Mouse (Mus musculus) embryonic facial prominence, embryonic 13.5 days (tissue): ENCODE data around the gene Olfr292. TPM values are rescaled to one million over a fixed set of nuclear protein-coding genes. Genes with fewer than 3 reads are reported as not detected.

Experiments
- ATAC-seq: fragments of 200-750 bp; cut with Nextera tagmentation; 2 replicates; pipeline ENCODE4 v1.8.0; 2017; ENCODE audit warnings: low read depth; ENCODE audit not compliant: insufficient number of reproducible peaks, insufficient read depth, low FRiP score, low TSS enrichment
- H3K27ac ChIP-seq: fragments of 300-500 bp; sonication (generic); 2 replicates; pipeline ENCODE4 v1.5.1; 2015; ENCODE audit warnings: moderate library complexity, mild to moderate bottlenecking, inconsistent platforms
- H3K27me3 ChIP-seq: fragments of 300-500 bp; sonication (generic); 2 replicates; pipeline ENCODE4 v1.6.1; 2015; ENCODE audit warnings: mild to moderate bottlenecking, inconsistent platforms
- H3K36me3 ChIP-seq: fragments of 300-500 bp; sonication (generic); 2 replicates; pipeline ENCODE4 v1.6.1; 2015; ENCODE audit warnings: mild to moderate bottlenecking, inconsistent platforms
- H3K4me1 ChIP-seq: fragments of 300-500 bp; sonication (generic); 2 replicates; pipeline ENCODE4 v1.6.1; 2015; ENCODE audit warnings: inconsistent platforms
- H3K4me2 ChIP-seq: fragments of 300-500 bp; sonication (generic); 2 replicates; pipeline ENCODE4 v1.6.1; 2015; ENCODE audit warnings: moderate library complexity, mild to moderate bottlenecking, inconsistent platforms
- H3K4me3 ChIP-seq: fragments of 300-500 bp; sonication (generic); 2 replicates; pipeline ENCODE4 v1.5.1; 2015; ENCODE audit warnings: mild to moderate bottlenecking, inconsistent platforms
- H3K9ac ChIP-seq: fragments of 300-500 bp; sonication (generic); 2 replicates; pipeline ENCODE4 v1.6.1; 2015; ENCODE audit warnings: mild to moderate bottlenecking, inconsistent platforms
- H3K9me3 ChIP-seq: fragments of 300-500 bp; sonication (generic); 2 replicates; pipeline ENCODE4 v1.6.1; 2016; ENCODE audit warnings: inconsistent platforms
- WGBS: fragments of 180-500 bp; shearing (Covaris S2); methylation state at CpG from one replicate; pipeline ENCODE4 v1.1.7; 2015; ENCODE audit warnings: mixed read lengths; 5-methylcytosine and 5-hydroxymethylcytosine counted together
- polyA plus RNA-seq: library from polyadenylated mRNA; unstranded; fragments of >200 nt; fragmentation: Nextera tagmentation; extraction: Ambion mirVana; gene quantifications from 2 replicates; pipeline ENCODE4 v1.2.1, GENCODE M21; 2015

The Olfr292 gene
- polyA plus RNA-seq, result not detected in 2 replicates

DNA sequence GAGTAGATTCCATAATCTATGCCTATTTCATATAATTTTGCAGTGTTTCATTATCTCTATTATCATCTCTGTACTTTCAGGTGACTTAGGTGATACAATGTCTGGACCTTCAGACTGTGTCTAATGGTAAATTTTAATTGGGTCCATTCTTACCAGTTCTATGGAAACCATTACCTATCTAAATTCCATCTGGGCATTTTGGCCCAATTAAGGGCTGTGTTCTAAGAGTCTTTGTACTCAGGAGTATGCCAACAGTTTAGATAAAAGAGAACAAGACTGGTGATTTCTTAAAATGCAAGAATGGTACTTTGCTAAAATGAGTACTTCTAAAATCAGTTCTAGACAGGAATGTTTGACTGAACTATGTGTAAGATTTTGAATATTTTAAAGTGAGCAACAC is at the start of gene Olfr292:
Olfr292 (plus strand) TSS at position 301 of the 400 bp plus-strand sequence.
- Histone ChIP-seq H3K9me3 (no peaks in the 10 kb centered on the region), H3K4me1 (no peaks in the 10 kb centered on the region), H3K4me2 (no peak within 1 kb of the TSS), H3K9ac (no peak within 1 kb of the TSS), H3K27ac (no peak within 1 kb of the TSS), H3K27me3 (no peaks in the 10 kb centered on the region), H3K36me3 (no peaks in the 10 kb centered on the region), H3K4me3 (no peak within 1 kb of the TSS)
- no peak for ATAC-seq

DNA sequence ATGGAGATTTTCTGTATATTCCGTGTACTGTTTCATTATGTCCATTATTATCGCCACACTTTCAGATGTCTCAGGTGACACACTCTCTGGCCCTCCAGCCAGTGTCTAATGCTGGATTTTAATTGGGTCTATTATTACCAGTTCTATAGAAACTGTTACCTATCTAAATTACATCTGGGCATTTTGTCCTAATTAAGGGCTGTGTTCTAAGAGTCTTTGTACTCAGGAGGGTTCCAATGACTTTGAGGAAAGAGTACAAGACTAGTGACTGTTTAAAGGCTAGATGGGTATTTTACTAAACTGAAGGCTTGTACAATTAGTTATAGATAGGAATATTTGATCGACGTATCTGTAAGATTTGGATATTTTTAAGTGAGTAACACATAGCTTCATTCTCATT is 39.4 kb upstream of the Olfr292 start, which contains the start of gene Olfr293:
Olfr293 (plus strand) TSS at position 301 of the 400 bp plus-strand sequence.
- Histone ChIP-seq H3K27ac (no peak within 1 kb of the TSS), H3K9me3 (no peaks in the 10 kb centered on the region), H3K36me3 (no peaks in the 10 kb centered on the region), H3K4me1 (no peaks in the 10 kb centered on the region), H3K9ac (no peak within 1 kb of the TSS), H3K4me2 (no peak within 1 kb of the TSS), H3K27me3 (no peaks in the 10 kb centered on the region), H3K4me3 (no peak within 1 kb of the TSS)
- WGBS, result 88% methylated on average over 4 of the region's 4 CpGs
- ATAC-seq, result no peak

DNA sequence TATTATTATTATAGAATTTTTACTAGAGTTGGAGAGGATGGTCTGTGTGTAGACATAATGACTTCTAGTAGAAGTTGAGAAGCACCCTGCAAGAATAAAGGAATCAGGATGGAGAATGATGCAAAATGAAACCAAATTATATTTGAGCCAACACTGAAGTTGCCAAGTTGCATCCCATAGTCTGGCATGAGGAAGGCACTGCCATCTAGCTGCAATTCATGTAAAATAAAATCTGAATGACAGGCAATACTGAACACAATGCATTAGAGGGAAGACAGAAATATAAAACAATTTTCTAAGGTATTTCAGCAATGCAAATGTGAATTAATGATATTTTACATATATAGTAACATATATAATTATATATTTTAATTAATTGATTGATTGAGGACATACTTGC is 36.9 kb downstream of the Olfr292 start:
- H3K9ac ChIP-seq, result no peak overlapping the region
- no peak for ATAC-seq
- no peak overlapping the region for H3K27ac ChIP-seq
- no peak overlapping the region for H3K4me3 ChIP-seq
- no peak overlapping the region for H3K4me2 ChIP-seq
- no peaks in the 10 kb centered on the region for H3K4me1 ChIP-seq
- H3K27me3 ChIP-seq, result no peaks in the 10 kb centered on the region
- H3K9me3 ChIP-seq, result no peaks in the 10 kb centered on the region
- no peaks in the 10 kb centered on the region for H3K36me3 ChIP-seq

Other genes with a start within 250 kb of the Olfr292 start
- gene Olfr299, start 228.4 kb upstream of the Olfr292 start, polyA plus RNA-seq, result 0.06 TPM in 1 of 2 replicates, not detected in the other
- not detected in 2 replicates for gene Olfr298, start 195.8 kb upstream of the Olfr292 start, polyA plus RNA-seq
- gene Olfr297, start 168.4 kb upstream of the Olfr292 start, polyA plus RNA-seq, result not detected in 2 replicates
- not detected in 2 replicates for gene Olfr295, start 104.5 kb upstream of the Olfr292 start, polyA plus RNA-seq
- gene Olfr294, start 71.7 kb upstream of the Olfr292 start, polyA plus RNA-seq, result not detected in 2 replicates
- gene Olfr293, start 39.3 kb upstream of the Olfr292 start, polyA plus RNA-seq, result not detected in 2 replicates
- gene Folh1, start 87.6 kb downstream of the Olfr292 start, polyA plus RNA-seq, result not detected in 2 replicates
- gene Vmn2r77, start 106.7 kb downstream of the Olfr292 start, polyA plus RNA-seq, result not detected in 2 replicates
- not detected in 2 replicates for gene Vmn2r78, start 226.8 kb downstream of the Olfr292 start, polyA plus RNA-seq